Mouse (Mus musculus): ENCODE data around the gene Tceal1.
"Not testable (repeated sequence)": the region's sequence is repeated elsewhere in the genome, so short reads cannot be mapped to it uniquely, and the experiment has no call there.

Tceal1 gene

DNA sequence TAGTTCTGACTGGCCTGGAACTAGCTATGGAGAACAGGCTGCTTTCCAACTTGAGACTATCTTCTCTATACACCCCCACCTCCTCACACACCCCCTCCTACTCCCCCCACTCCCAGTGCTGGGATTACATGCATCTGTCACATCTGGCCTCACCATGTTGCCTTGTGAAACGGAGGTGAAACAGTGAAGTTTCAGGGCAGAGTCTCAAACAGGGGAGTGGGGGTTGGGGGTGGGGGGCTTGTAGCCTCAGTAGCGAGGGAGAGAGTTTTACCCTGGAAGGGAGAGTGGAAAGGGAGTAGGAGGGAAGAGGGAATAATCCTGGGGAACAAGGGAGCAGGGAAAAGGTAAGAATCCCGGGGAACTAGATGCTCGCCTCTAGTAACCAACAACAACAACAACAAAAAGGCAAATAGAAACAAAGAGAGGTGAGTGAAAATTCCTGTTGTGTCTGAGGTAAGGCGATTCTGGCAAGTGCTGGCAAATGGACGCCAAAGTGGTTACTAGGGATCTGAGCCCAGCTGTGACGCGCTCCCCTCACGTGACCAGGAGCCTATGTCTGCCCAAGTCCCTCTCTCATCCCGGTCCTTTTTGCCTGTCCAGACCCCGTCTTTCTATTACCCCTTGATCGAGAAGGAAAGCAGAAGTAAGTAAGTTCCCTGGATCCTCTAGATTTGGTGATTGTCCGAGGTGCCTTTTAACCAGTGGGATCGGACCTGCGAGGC is at the start of gene Tceal1:
Tceal1 (plus strand) TSS at position 537 of the 722 bp plus-strand sequence.
- DNase-seq (ENCODE audit: low read depth): no peak

DNA sequence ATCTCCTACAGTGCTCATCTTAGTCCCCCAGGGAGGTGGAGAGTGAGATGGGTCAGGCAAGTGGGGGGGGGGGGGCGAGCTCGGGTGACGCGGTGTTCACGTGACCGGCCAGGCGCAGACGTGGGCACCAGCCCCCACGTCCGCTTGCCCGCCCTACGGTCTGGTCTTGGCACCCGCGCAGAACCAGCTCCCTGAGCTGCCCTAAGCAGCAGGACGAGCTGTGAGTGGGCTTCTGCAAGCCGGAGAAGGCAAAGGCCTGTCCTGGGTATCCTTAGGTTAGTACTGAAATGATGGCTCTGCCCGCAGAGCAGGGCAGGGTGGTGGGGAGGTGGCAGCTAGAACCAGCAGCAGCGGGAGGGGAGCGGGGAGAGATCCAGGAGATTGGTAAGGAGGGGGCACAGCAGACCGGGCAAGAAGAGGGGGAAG is 41.5 kb upstream of the Tceal1 start:
- DNase-seq (ENCODE audit: low read depth): no peak

DNA sequence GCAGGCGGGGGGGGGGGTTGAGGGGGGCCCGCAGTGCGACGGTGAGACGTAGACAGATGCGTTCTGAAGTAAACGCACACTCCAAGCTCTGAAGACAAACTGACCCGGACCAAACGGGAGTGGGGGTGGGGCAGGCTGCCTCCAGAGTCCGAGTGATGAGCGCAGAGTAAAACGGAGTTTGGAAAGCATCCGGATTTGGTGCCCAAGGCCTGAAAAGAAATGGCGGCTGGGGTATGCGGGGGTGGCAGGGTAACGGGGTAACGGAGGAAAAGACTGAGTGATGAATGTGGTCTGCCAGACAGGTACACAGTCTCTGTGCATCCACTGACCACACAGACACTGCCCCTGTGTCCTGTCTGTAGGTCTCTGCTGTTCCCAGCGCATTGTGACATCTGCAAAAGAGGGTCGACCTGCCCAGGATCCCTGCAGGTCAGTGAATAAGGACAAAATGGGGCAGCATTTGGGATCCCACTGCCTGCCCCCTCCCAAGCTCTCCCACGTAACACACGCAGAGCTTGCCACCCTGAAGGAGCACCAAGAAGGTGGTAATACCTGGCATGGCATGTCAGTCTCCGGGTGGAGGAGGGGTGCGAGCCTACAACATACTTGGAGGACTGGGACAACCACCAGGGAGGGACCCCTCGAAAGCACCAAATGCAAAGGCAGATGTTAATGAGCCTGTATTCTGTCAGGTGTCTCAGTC is 40.9 kb upstream of the Tceal1 start:
- not testable (repeated sequence) for DNase-seq (ENCODE audit: low read depth)

GRCm38 (mm10) chrX:136668794-136669193 is 39.0 kb upstream of the Tceal1 start:
- no peak for DNase-seq (ENCODE audit: low read depth)

- no peak for DNase-seq (ENCODE audit: low read depth)
Observed at GRCm38 (mm10) chrX:136680989-136681388, 26.8 kb upstream of the Tceal1 start.

DNA sequence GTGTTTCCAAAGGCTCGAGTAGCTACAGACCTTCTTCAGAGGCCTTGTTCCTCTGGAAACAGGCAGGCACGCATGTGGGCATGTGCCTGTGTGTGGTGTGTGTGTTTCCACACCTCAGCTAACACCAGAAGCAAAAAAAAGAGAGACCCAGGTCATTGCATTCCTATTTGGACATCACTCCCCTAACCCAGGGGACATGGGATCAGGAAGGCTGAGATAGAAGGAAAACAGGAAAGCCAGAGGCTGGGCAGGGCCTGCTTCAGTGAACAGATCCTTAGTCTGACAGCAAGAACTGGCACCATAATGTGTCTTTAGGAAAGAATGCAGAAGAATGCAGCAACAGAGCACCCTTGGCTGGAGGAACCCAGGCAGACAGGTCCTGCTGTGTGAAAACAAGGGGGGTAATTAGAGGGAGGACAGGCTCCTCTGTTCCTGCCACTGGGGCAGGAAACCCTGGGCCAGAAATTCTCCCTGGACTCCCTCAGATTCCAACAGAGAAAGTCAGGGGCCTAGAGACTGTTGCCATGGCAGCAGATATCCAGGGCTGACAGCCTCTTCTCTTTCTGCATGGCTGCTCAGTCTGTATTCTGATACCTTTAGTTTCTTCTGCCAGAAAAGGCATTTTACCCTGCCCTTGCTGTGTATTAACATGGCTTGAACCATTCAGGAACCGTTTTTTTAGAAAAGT is 16.0 kb upstream of the Tceal1 start:
- not testable (repeated sequence) for DNase-seq (ENCODE audit: low read depth)

DNA sequence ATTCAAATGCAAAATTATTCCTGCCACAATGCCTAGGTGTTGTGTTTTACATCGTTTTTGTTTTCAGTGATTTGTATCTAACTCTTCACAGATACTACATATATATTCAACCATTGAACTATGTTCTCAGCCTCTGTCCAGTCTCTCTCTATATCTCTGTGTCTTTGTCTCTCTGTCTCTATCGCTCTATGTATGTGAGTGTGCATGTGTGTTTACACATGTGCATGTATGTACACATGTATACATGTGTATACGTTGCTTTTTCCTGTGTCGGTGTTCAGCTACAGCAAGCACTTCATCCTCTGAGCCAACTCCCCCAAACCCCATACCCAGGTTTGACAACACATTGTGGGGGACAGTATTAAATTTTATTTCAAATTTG is 15.5 kb upstream of the Tceal1 start:
- DNase-seq (ENCODE audit: low read depth): no peak

- no peak for DNase-seq (ENCODE audit: low read depth)
Observed at GRCm38 (mm10) chrX:136693196-136693595, 14.6 kb upstream of the Tceal1 start.

GRCm38 (mm10) chrX:136708168-136708681 is 443 bp downstream of the Tceal1 start:
- no peak for DNase-seq (ENCODE audit: low read depth)

DNA sequence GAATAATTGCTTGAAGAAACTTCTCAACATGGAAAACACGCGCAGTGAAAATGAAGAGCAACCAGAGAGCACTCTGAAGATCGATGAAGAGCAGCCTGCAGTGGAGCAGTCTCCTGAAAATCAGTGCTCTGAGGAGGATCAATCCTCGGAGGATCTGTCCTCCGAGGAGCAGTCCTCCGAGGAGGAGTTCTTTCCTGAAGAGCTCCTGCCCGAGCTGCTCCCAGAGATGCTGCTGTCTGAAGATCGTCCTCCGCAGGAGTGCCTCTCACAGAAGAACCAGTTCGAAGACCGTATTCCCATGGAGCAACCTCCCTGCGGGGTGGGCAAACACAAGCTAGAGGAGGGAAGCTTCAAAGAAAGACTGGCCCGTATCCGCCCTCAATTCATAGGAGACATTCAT is 1.0 kb downstream of the Tceal1 start:
- DNase-seq (ENCODE audit: low read depth): no peak

DNA sequence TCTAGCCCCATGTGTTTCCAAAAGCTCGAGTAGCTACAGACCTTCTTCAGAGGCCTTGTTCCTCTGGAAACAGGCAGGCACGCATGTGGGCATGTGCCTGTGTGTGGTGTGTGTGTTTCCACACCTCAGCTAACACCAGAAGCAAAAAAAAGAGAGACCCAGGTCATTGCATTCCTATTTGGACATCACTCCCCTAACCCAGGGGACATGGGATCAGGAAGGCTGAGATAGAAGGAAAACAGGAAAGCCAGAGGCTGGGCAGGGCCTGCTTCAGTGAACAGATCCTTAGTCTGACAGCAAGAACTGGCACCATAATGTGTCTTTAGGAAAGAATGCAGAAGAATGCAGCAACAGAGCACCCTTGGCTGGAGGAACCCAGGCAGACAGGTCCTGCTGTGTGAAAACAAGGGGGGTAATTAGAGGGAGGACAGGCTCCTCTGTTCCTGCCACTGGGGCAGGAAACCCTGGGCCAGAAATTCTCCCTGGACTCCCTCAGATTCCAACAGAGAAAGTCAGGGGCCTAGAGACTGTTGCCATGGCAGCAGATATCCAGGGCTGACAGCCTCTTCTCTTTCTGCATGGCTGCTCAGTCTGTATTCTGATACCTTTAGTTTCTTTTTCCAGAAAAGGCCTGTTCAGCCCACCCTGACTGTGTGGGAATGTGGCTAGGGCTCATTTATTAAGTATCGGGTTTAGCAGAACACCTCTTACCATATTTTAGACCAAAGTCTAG is 7.1 kb downstream of the Tceal1 start:
- not testable (repeated sequence) for DNase-seq (ENCODE audit: low read depth)

DNA sequence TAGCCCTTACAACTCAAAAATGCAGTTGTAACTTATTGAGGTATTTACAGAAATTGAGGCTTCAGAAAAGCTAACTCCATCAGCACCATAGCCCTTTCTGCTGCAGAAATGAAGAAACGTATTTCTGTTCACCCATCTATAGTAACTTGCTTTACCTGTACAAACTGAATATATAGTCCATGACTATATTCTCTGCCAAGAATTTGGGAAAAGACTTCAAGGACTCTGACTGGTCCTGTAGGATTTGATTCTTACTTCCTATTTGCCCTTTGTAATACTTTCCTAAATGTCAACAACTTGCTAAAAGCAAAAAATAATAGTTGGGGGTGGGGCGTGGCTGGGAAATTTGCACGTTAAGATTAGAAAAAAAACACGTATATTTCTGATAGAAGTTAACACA is 24.2 kb downstream of the Tceal1 start:
- DNase-seq (ENCODE audit: low read depth): no peak

- DNase-seq (ENCODE audit: low read depth): no peak
Observed at GRCm38 (mm10) chrX:136740087-136740790, 32.5 kb downstream of the Tceal1 start.

DNA sequence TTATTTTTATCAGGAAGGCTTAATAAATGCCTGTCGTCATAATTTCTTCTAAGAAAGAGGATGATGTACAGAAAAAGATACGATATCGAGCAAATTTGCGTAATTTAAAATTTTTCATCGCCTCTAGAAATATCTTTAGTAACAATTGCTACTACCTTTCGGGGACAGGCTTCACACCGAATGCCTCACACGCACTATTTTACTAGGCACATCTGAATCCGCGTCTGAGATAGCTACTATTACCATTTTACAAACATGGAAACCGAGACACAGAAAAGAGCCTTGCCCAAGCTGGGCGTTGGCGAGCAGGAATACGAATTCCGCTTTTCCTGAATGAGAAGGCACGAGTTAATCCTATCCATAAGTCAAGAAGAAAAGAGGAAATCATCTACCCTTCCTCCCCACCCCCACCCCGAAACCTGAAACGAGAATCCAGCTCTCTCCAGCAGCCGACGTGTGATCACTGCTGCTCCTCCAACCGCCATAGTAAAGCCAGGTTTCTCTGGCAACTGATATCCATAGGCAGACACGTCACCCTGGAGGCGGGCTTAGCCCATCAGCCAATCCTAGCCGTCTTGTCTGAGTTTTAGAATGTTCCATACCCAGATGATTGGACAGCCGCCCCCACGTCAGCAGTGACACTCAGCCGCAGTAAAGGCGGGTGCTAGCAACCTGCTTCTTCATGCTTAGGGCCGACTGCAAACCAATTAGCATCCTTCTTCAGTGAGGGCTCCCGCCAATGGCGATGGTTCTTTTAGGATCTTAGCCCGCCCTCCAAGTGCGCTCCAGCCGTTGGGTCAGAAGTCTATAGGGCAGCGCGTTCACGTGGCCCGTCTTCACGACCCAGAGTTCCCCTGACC is 33.2 kb downstream of the Tceal1 start:
- DNase-seq (ENCODE audit: low read depth): peak; percentile 82

- DNase-seq (ENCODE audit: low read depth): no peak
Observed at GRCm38 (mm10) chrX:136741651-136742201, 33.9 kb downstream of the Tceal1 start.

DNA sequence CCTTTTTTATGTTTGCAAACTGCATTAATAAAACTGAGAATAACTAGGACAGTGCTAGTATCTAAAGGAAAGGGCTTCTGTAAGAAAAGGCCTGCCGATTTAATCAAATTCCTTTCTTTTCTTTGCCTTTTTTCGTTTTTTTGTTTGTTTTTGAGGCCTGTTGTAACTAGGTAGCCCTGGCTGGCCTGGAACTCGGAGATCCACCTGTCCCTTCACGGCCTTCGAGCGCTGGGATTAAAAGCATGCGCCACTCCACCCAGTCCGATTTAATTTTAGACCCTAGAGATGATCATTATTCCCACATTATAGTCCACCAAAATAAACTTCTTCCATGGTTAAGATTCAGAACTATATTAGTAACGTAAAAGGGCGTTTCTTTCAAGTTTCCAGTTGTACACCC is 34.5 kb downstream of the Tceal1 start:
- no peak for DNase-seq (ENCODE audit: low read depth)

DNA sequence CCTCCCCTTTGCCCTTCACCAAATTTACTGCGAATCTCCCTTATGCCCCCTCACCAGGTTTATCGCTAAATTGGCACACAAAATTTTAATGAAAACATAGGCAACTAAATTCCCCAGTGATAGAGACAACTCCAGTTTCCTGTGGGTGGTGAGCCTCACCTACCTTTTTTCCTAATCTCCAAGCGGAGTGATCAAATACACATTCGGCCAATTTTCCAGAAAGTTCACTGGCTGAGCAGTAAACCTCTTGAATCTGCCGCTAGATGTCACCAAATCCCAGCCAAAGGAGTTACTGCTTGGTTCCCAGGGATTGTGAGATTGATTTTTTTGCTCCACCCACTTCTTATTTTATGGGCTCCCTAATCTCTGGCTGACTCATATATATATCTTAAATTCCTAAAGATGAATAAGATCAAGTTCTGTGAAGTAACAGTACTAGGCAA is 34.9 kb downstream of the Tceal1 start:
- peak; percentile 61 for DNase-seq (ENCODE audit: low read depth)

GRCm38 (mm10) chrX:136743459-136743858 is 35.7 kb downstream of the Tceal1 start, which contains the start of gene Morf4l2:
Gene Morf4l2, minus strand, starts transcription at chrX:136743690.
- no peak for DNase-seq (ENCODE audit: low read depth)

DNA sequence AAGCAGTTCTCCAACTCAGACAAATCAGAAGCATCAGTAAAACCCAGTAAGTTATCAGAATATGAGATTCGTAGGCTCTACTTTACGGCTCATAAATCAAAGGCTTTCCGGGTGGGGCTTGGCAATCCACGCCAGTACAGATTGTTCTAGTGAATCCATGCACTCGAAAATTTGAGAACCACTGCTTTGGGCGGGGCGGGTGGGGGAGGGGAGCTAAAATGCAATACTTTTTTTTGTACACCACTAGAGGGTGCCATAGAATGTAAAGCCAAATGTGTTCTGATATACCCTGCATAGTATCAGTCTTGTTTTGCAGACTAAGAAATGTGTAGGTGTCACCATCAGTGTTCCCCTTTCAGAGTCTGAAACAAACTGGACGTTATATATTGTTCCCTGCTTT is 36.9 kb downstream of the Tceal1 start:
- no peak for DNase-seq (ENCODE audit: low read depth)

DNA sequence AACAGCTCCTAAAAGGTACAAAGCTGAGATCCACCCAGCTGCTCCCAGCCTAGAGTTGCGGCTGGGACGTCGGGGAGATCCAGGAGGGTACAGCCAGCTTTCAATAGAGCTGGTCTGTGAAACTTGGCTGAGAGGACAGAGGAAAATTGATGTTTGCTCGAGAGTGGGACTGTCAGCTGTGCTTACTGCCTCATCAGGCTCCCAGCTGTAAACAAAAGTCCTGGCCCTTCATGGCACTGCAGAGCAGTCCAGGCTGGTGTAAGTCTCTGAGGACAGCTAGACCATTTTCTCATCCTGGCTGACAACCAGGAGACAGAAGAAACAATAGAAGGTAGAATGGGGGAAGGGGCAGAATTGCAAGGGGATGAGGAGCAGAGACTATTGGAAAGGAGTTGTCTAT is 41.5 kb downstream of the Tceal1 start:
- no peak for DNase-seq (ENCODE audit: low read depth)

All from c-Kit-positive CD71-positive TER-119-negative erythroid progenitor cells, embryonic 14.5 days (primary cell).